Mouse (Mus musculus): Measurements from ENCODE around the gene Gm10799. TPM values are rescaled to one million over a fixed set of nuclear protein-coding genes. Genes with fewer than 3 reads are reported as not detected.
"Not testable (repeated sequence)": the region's sequence is repeated elsewhere in the genome, so short reads cannot be mapped to it uniquely, and the experiment has no call there.

Gene Gm10799
- not detected in 2 replicates for polyA plus RNA-seq (2014; fragmentation: Nextera tagmentation; extraction: Ambion mirVana)

GRCm38 (mm10) chr2:104068450-104068849, at the start of gene Gm10799:
Gene Gm10799, minus strand, starts transcription at chr2:104068550.
- H3K9me3 ChIP-seq (ENCODE audit: control insufficient read depth, low read length); H3K4me2 ChIP-seq (replicated peaks; ENCODE audit: low read depth, low read length); H3K27me3 ChIP-seq (ENCODE audit: control insufficient read depth, insufficient read depth, low read length); H3K4me1 ChIP-seq (replicated peaks; ENCODE audit: control insufficient read depth, insufficient read depth, low read length); ATAC-seq (ENCODE audit: low FRiP score); H3K9ac ChIP-seq (ENCODE audit: low read depth, low read length); H3K4me3 ChIP-seq (ENCODE audit: low read depth, low read length); DNase-seq (ENCODE audit: low spot score); H3K27ac ChIP-seq (ENCODE audit: low read depth, low read length); H3K36me3 ChIP-seq (ENCODE audit: control insufficient read depth, insufficient read depth, low read length): not testable (repeated sequence)
- 87% methylated on average over 7 of the region's 7 CpGs for WGBS

- not testable (repeated sequence) for H3K27me3 ChIP-seq (ENCODE audit: control insufficient read depth, insufficient read depth, low read length); ATAC-seq (ENCODE audit: low FRiP score); DNase-seq (ENCODE audit: low spot score); H3K36me3 ChIP-seq (ENCODE audit: control insufficient read depth, insufficient read depth, low read length); H3K9ac ChIP-seq (ENCODE audit: low read depth, low read length); H3K4me1 ChIP-seq (replicated peaks; ENCODE audit: control insufficient read depth, insufficient read depth, low read length); H3K9me3 ChIP-seq (ENCODE audit: control insufficient read depth, low read length); H3K4me2 ChIP-seq (replicated peaks; ENCODE audit: low read depth, low read length); H3K4me3 ChIP-seq (ENCODE audit: low read depth, low read length); H3K27ac ChIP-seq (ENCODE audit: low read depth, low read length)
Measured at GRCm38 (mm10) chr2:104117173-104117572, 48.8 kb upstream of the Gm10799 start.

- no peak for ATAC-seq (ENCODE audit: low FRiP score)
- no peak overlapping the region for H3K4me3 ChIP-seq (ENCODE audit: low read depth, low read length)
- 91% methylated on average over 3 of the region's 3 CpGs for WGBS
- H3K36me3 ChIP-seq (ENCODE audit: control insufficient read depth, insufficient read depth, low read length) = no peaks in the 10 kb centered on the region
- no peaks in the 10 kb centered on the region for H3K27me3 ChIP-seq (ENCODE audit: control insufficient read depth, insufficient read depth, low read length)
- H3K9ac ChIP-seq (ENCODE audit: low read depth, low read length) = no peak overlapping the region
- no peak overlapping the region for H3K27ac ChIP-seq (ENCODE audit: low read depth, low read length)
- no peaks in the 10 kb centered on the region for H3K9me3 ChIP-seq (ENCODE audit: control insufficient read depth, low read length)
- H3K4me1 ChIP-seq (replicated peaks; ENCODE audit: control insufficient read depth, insufficient read depth, low read length) = no peaks in the 10 kb centered on the region
- no peak for DNase-seq (ENCODE audit: low spot score)
- H3K4me2 ChIP-seq (replicated peaks; ENCODE audit: low read depth, low read length) = no peak overlapping the region
Measured at GRCm38 (mm10) chr2:104114898-104115297, 46.5 kb upstream of the Gm10799 start.

- not testable (repeated sequence) for DNase-seq (ENCODE audit: low spot score); H3K27ac ChIP-seq (ENCODE audit: low read depth, low read length); H3K27me3 ChIP-seq (ENCODE audit: control insufficient read depth, insufficient read depth, low read length); H3K4me2 ChIP-seq (replicated peaks; ENCODE audit: low read depth, low read length); H3K36me3 ChIP-seq (ENCODE audit: control insufficient read depth, insufficient read depth, low read length); H3K4me3 ChIP-seq (ENCODE audit: low read depth, low read length); H3K9ac ChIP-seq (ENCODE audit: low read depth, low read length); H3K4me1 ChIP-seq (replicated peaks; ENCODE audit: control insufficient read depth, insufficient read depth, low read length); ATAC-seq (ENCODE audit: low FRiP score); H3K9me3 ChIP-seq (ENCODE audit: control insufficient read depth, low read length)
Measured at GRCm38 (mm10) chr2:104113563-104113962, 45.2 kb upstream of the Gm10799 start.

DNA sequence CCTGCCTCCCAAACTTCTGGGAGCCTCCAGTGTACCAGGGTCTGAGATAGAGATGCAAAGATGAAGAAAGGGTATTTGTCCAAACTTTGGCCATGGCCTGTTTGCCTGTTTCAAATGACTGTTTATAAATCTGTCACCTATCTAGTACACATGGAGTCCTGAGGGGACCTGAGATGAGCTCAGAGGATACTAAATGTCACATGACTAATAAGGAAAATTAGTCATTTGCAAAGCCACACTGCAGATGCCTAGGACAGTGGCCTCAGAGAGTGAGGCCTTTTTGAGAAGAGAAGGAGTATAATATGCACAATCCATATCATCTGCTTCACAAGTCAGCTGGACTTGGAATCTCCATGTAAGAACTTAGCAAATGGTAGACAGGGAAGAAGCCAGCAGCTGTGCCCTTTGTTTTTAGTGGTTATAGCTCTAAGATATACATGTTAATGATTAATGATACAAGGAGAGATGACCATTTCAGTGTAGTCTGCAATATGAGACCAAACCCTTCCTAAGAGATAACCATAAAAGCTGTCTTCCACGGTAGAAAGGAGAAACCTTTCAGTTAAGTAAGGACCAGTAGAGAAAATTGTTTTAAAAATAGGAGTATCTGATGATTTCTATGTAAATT, 42.9 kb upstream of the Gm10799 start:
- DNase-seq (ENCODE audit: low spot score) = not testable (repeated sequence)

GRCm38 (mm10) chr2:104110031-104110430, 41.7 kb upstream of the Gm10799 start:
- Histone ChIP-seq H3K27me3 (ENCODE audit: control insufficient read depth, insufficient read depth, low read length) (no peaks in the 10 kb centered on the region), H3K4me2 (replicated peaks; ENCODE audit: low read depth, low read length) (no peak overlapping the region), H3K9ac (ENCODE audit: low read depth, low read length) (no peak overlapping the region), H3K36me3 (ENCODE audit: control insufficient read depth, insufficient read depth, low read length) (no peaks in the 10 kb centered on the region), H3K4me3 (ENCODE audit: low read depth, low read length) (no peak overlapping the region), H3K4me1 (replicated peaks; ENCODE audit: control insufficient read depth, insufficient read depth, low read length) (no peaks in the 10 kb centered on the region), H3K9me3 (ENCODE audit: control insufficient read depth, low read length) (no peaks in the 10 kb centered on the region), H3K27ac (ENCODE audit: low read depth, low read length) (no peak overlapping the region)
- DNase-seq (ENCODE audit: low spot score) (no peak), ATAC-seq (ENCODE audit: low FRiP score) (no peak)
- WGBS = 91% methylated on average over 4 of the region's 4 CpGs

More for the DNA sequence above, 42.9 kb upstream of the Gm10799 start:
- H3K36me3 ChIP-seq (ENCODE audit: control insufficient read depth, insufficient read depth, low read length); H3K27ac ChIP-seq (ENCODE audit: low read depth, low read length); H3K4me2 ChIP-seq (replicated peaks; ENCODE audit: low read depth, low read length); H3K4me1 ChIP-seq (replicated peaks; ENCODE audit: control insufficient read depth, insufficient read depth, low read length); H3K9ac ChIP-seq (ENCODE audit: low read depth, low read length); H3K27me3 ChIP-seq (ENCODE audit: control insufficient read depth, insufficient read depth, low read length); ATAC-seq (ENCODE audit: low FRiP score); H3K4me3 ChIP-seq (ENCODE audit: low read depth, low read length); H3K9me3 ChIP-seq (ENCODE audit: control insufficient read depth, low read length): not testable (repeated sequence)
- WGBS = no CpG with 5 or more reads among the region's 1 CpGs

DNA sequence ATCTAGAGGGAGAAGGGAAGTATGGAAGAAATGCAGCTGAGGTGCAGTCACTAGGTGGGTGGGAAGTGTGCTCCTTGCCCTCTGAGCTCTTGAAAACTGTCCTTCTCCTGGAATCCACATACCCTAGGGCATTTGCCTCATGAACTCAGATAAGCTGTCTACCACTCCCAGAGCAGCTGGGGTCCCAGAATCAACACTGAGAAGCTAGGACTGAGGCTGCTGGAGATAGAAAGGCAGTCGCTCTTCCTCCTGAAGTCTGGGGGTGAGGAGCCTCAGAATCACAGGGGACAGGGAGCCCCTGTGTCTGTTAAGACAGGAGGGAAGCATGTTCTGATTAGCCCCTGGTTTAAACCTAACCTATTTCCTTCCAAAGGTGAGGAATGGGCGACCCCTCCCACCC, 41.2 kb upstream of the Gm10799 start:
- no peak overlapping the region for H3K27ac ChIP-seq (ENCODE audit: low read depth, low read length)
- no peaks in the 10 kb centered on the region for H3K36me3 ChIP-seq (ENCODE audit: control insufficient read depth, insufficient read depth, low read length)
- no peak for ATAC-seq (ENCODE audit: low FRiP score)
- H3K4me3 ChIP-seq (ENCODE audit: low read depth, low read length) = no peak overlapping the region
- no peak for DNase-seq (ENCODE audit: low spot score)
- H3K9me3 ChIP-seq (ENCODE audit: control insufficient read depth, low read length) = no peaks in the 10 kb centered on the region
- no peak overlapping the region for H3K4me2 ChIP-seq (replicated peaks; ENCODE audit: low read depth, low read length)
- H3K4me1 ChIP-seq (replicated peaks; ENCODE audit: control insufficient read depth, insufficient read depth, low read length) = no peaks in the 10 kb centered on the region
- H3K27me3 ChIP-seq (ENCODE audit: control insufficient read depth, insufficient read depth, low read length) = no peaks in the 10 kb centered on the region
- H3K9ac ChIP-seq (ENCODE audit: low read depth, low read length) = no peak overlapping the region
- 65% methylated on average over 2 of the region's 2 CpGs for WGBS

- H3K27ac ChIP-seq (ENCODE audit: low read depth, low read length); DNase-seq (ENCODE audit: low spot score); H3K36me3 ChIP-seq (ENCODE audit: control insufficient read depth, insufficient read depth, low read length); H3K4me3 ChIP-seq (ENCODE audit: low read depth, low read length); H3K27me3 ChIP-seq (ENCODE audit: control insufficient read depth, insufficient read depth, low read length); H3K4me2 ChIP-seq (replicated peaks; ENCODE audit: low read depth, low read length); H3K4me1 ChIP-seq (replicated peaks; ENCODE audit: control insufficient read depth, insufficient read depth, low read length); ATAC-seq (ENCODE audit: low FRiP score); H3K9me3 ChIP-seq (ENCODE audit: control insufficient read depth, low read length); H3K9ac ChIP-seq (ENCODE audit: low read depth, low read length): not testable (repeated sequence)
- 90% methylated on average over 2 of the region's 2 CpGs for WGBS
Measured at GRCm38 (mm10) chr2:104109021-104109420, 40.7 kb upstream of the Gm10799 start.

DNA sequence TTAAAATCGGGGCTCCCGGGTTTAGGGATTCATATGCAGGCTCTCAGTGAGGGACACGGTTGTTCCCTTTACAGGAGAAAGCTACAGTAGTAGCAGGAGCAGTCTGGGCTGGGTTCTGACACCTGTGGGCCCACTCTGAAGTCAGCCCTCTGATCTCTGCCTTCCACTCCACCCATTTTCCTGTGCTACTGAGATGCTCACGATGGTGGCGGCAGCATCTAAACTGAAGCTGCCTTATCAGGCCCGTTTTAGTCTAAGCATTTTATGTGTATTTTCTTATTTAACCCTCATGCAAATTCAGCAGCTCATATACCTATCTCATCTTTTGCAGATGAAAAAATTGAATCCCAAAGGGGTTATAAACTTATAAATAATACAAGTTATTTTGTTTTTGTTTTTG, 36.5 kb upstream of the Gm10799 start:
- WGBS = 88% methylated on average over 6 of the region's 6 CpGs
- ATAC-seq (ENCODE audit: low FRiP score) (no peak), DNase-seq (ENCODE audit: low spot score) (no peak)
- H3K4me3 ChIP-seq (ENCODE audit: low read depth, low read length) = no peak overlapping the region
- no peaks in the 10 kb centered on the region for H3K36me3 ChIP-seq (ENCODE audit: control insufficient read depth, insufficient read depth, low read length)
- no peaks in the 10 kb centered on the region for H3K9me3 ChIP-seq (ENCODE audit: control insufficient read depth, low read length)
- no peak overlapping the region for H3K4me2 ChIP-seq (replicated peaks; ENCODE audit: low read depth, low read length)
- H3K27me3 ChIP-seq (ENCODE audit: control insufficient read depth, insufficient read depth, low read length) = no peaks in the 10 kb centered on the region
- no peak overlapping the region for H3K9ac ChIP-seq (ENCODE audit: low read depth, low read length)
- no peak overlapping the region for H3K27ac ChIP-seq (ENCODE audit: low read depth, low read length)
- no peaks in the 10 kb centered on the region for H3K4me1 ChIP-seq (replicated peaks; ENCODE audit: control insufficient read depth, insufficient read depth, low read length)
